Mouse (Mus musculus) olfactory bulb, adult 2 months (tissue): Measurements from ENCODE around the gene Adam23.

Experiments
- CTCF ChIP-seq: fragments of 200-500 bp; IDR thresholded peaks from 2 replicates; pipeline ENCODE4 v1.5.1; 2012; ENCODE audit warnings: low read depth, mild to moderate bottlenecking, low read length, moderate library complexity; ENCODE audit not compliant: insufficient read depth
- POLR2A ChIP-seq: fragments of 200-500 bp; IDR thresholded peaks from 2 replicates; pipeline ENCODE4 v1.6.1; 2012; ENCODE audit warnings: mild to moderate bottlenecking, low read depth, low read length, moderate library complexity; ENCODE audit not compliant: insufficient read depth

DNA sequence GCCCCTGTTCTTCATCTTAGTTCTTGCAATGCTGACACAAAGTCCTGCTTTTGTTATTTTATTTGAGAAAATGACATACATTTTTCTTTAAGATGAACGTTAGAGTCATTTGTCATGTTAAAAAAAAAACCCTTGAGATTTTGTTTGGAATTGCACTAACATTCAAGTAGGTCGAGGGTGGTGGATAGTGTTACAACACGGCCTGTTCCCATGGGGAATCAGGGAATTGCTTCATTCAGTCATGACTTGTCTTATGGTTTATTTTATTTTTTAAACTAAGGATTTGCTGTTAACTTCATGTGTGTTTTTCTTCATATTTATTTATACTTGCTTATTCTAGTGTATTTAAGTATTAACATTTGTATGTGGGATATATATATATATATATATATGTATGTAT lies 65.7 kb downstream of the Adam23 start:
- TF ChIP-seq CTCF: no peak
- TF ChIP-seq POLR2A: no peak
